Mouse (Mus musculus): ENCODE results near the gene Erc2.

DNA sequence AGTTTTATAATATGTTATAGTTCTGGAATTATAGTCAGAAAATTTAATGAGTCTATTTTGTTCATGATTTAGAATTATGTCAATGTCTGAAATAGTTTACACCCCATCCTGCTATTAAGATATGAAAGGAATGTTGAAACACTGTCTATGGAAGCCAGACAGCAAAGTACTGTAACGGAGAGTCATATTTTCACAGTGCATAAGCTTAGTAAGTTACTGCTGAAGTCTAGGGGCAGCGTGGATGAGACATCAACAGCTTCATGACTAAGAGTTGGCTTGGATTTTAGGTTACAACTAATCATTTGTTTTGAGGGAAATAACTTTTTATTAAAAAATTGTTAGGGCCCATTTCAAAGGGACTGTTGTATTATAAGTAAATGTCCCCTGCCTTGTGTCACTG lies 412.8 kb downstream of the Erc2 start:
- no peak for TF ChIP-seq CTCF (IDR thresholded peaks at IDR 0.05; ENCODE audit: low read depth)
- no peak for TF ChIP-seq EP300 (IDR thresholded peaks at IDR 0.05; ENCODE audit: low read depth)

Data from liver, postnatal 0 days (tissue).